Mouse (Mus musculus) liver, embryonic 14.5 days (tissue): ENCODE measurements at regions not wholly inside any gene's neighbourhood (a gene's known extent, or its start where the extent isn't known, plus 50 kb on each side); places are given as distances from the start of the nearest gene placed in this dataset.

ENCODE experiments used
- ATAC-seq: fragments of 200-750 bp; cut with Nextera tagmentation; 2 replicates; pipeline ENCODE4 v1.8.0; 2017; ENCODE audit warnings: moderate number of reproducible peaks, mild to moderate bottlenecking, moderate library complexity; ENCODE audit not compliant: insufficient read depth
- DNase-seq, 3 experiments: peaks; one replicate each; pipeline ENCODE4 v3.0.0-alpha.2; 2012 to 2013; ENCODE audit warnings: low read depth in 3 of 3, low spot score in 3 of 3
- H3K27ac ChIP-seq: fragments of 300-500 bp; sonication (generic); 2 replicates; pipeline ENCODE4 v1.5.1; 2014; ENCODE audit warnings: moderate library complexity, mild to moderate bottlenecking, control low read depth, inconsistent platforms
- H3K27me3 ChIP-seq: fragments of 300-500 bp; sonication (generic); 2 replicates; pipeline ENCODE4 v1.6.1; 2014; ENCODE audit warnings: mild to moderate bottlenecking, low read length, moderate library complexity; ENCODE audit not compliant: control insufficient read depth, insufficient read depth
- H3K36me3 ChIP-seq: fragments of 300-500 bp; sonication (generic); replicated peaks from 2 replicates; pipeline ENCODE4 v1.6.1; 2014; ENCODE audit warnings: low read depth; ENCODE audit not compliant: control insufficient read depth, insufficient read depth
- H3K4me1 ChIP-seq, 2 experiments: fragments of 200-500 bp in 1 of 2; fragments of 300-500 bp in 1 of 2; sonication (generic) in 1 of 2; replicated peaks; 2 replicates each; pipeline ENCODE4 v1.6.1; 2012 to 2014; ENCODE audit warnings: antibody characterized with exemption in 1 of 2, inconsistent platforms in 1 of 2, low read length in 1 of 2; ENCODE audit not compliant: control insufficient read depth in 2 of 2, insufficient read depth in 2 of 2
- H3K4me2 ChIP-seq: fragments of 300-500 bp; sonication (generic); 2 replicates; pipeline ENCODE4 v1.6.1; 2014; ENCODE audit warnings: low read depth, mild to moderate bottlenecking, control low read depth, moderate library complexity
- H3K4me3 ChIP-seq, 2 experiments: fragments of 200-500 bp in 1 of 2; fragments of 300-500 bp in 1 of 2; sonication (generic) in 1 of 2; 2 replicates each; pipeline ENCODE4 v1.5.1; 2012 to 2014; ENCODE audit warnings: low read depth in 2 of 2, low read length in 2 of 2, mild to moderate bottlenecking in 2 of 2, control low read depth in 1 of 2, inconsistent platforms in 1 of 2, moderate library complexity in 1 of 2; ENCODE audit not compliant: insufficient read depth in 1 of 2
- H3K9ac ChIP-seq: fragments of 300-500 bp; sonication (generic); replicated peaks from 2 replicates; pipeline ENCODE4 v1.6.1; 2014; ENCODE audit warnings: mild to moderate bottlenecking, control low read depth, moderate library complexity
- H3K9me3 ChIP-seq: fragments of 300-500 bp; sonication (generic); 2 replicates; pipeline ENCODE4 v1.6.1; 2016; ENCODE audit warnings: low read length, mixed read lengths; ENCODE audit not compliant: control insufficient read depth
- CTCF ChIP-seq: IDR thresholded peaks from 2 replicates; pipeline ENCODE4 v1.5.1; 2016; ENCODE audit warnings: antibody characterized with exemption, low read depth, control low read depth
- EP300 ChIP-seq: IDR thresholded peaks from 2 replicates; pipeline ENCODE4 v1.6.1; 2016; ENCODE audit warnings: antibody characterized with exemption, low read depth
- WGBS: fragments of 180-500 bp; shearing (Covaris S2); extraction: QIAGEN DNeasy Blood & Tissue Kit; methylation state at CpG from one replicate; pipeline ENCODE4 v1.1.7; 2014; ENCODE audit not compliant: insufficient replicate concordance; 5-methylcytosine and 5-hydroxymethylcytosine counted together

GRCm38 (mm10) chr14:14603439-14603838, 98.6 kb upstream of the Slc4a7 start:
- Histone ChIP-seq H3K4me3 (no peak overlapping the region), H3K27me3 (no peaks in the 10 kb centered on the region), H3K4me2 (no peak overlapping the region), H3K9ac (no peak overlapping the region), H3K36me3 (no peaks in the 10 kb centered on the region), H3K4me1 (peaks cover 0 to 5% of the 10 kb centered on the region in 2 experiments; a peak in 1 of 4 replicates), H3K9me3 (no peaks in the 10 kb centered on the region), H3K27ac (no peak overlapping the region)
- ATAC-seq (no peak), DNase-seq (no peak)
- TF ChIP-seq EP300 (no peak), CTCF (no peak)
- WGBS, result 34% methylated on average over 1 of the region's 1 CpGs

- 71% methylated on average over 3 of the region's 3 CpGs for WGBS
- no peak overlapping the region for H3K9ac ChIP-seq
- no peak overlapping the region for H3K4me2 ChIP-seq
- no peak overlapping the region for H3K4me3 ChIP-seq
- TF ChIP-seq CTCF (no peak), EP300 (no peak)
- H3K9me3 ChIP-seq, result no peaks in the 10 kb centered on the region
- no peaks in the 10 kb centered on the region for H3K27me3 ChIP-seq
- H3K27ac ChIP-seq, result no peak overlapping the region
- no peak for ATAC-seq
- no peaks in the 10 kb centered on the region for H3K36me3 ChIP-seq
- no peak for DNase-seq
- no peaks in the 10 kb centered on the region for H3K4me1 ChIP-seq
Observed at GRCm38 (mm10) chr14:14607074-14607473, 95.0 kb upstream of the Slc4a7 start.

- no peaks in the 10 kb centered on the region for H3K36me3 ChIP-seq
- H3K27me3 ChIP-seq, result no peaks in the 10 kb centered on the region
- no peaks in the 10 kb centered on the region for H3K9me3 ChIP-seq
- DNase-seq, result no peak
- 49% methylated on average over 3 of the region's 3 CpGs for WGBS
- TF ChIP-seq CTCF (no peak), EP300 (no peak)
- H3K4me1 ChIP-seq, result no peaks in the 10 kb centered on the region
- no peak for ATAC-seq
- no peak overlapping the region for H3K4me2 ChIP-seq
- H3K4me3 ChIP-seq, result no peak overlapping the region
- H3K27ac ChIP-seq, result no peak overlapping the region
- H3K9ac ChIP-seq, result no peak overlapping the region
Observed at GRCm38 (mm10) chr14:14612245-14612644, 89.8 kb upstream of the Slc4a7 start.

- no peak overlapping the region for H3K4me3 ChIP-seq
- no peaks in the 10 kb centered on the region for H3K36me3 ChIP-seq
- H3K9me3 ChIP-seq, result no peaks in the 10 kb centered on the region
- no peaks in the 10 kb centered on the region for H3K27me3 ChIP-seq
- ATAC-seq (no peak), DNase-seq (no peak)
- no peak for TF ChIP-seq EP300
- no peak for TF ChIP-seq CTCF
- H3K4me1 ChIP-seq, result no peaks in the 10 kb centered on the region
- H3K27ac ChIP-seq, result no peak overlapping the region
- WGBS, result 71% methylated on average over 5 of the region's 5 CpGs
- H3K9ac ChIP-seq, result no peak overlapping the region
- no peak overlapping the region for H3K4me2 ChIP-seq
Observed at GRCm38 (mm10) chr14:14620316-14620715, 81.8 kb upstream of the Slc4a7 start.

- ATAC-seq (no peak), DNase-seq (no peak)
- Histone ChIP-seq H3K9me3 (no peaks in the 10 kb centered on the region), H3K4me3 (no peak overlapping the region), H3K4me2 (no peak overlapping the region), H3K9ac (no peak overlapping the region), H3K36me3 (no peaks in the 10 kb centered on the region), H3K27ac (no peak overlapping the region), H3K4me1 (peaks cover 0 to 9% of the 10 kb centered on the region in 2 experiments; a peak in 1 of 4 replicates), H3K27me3 (no peaks in the 10 kb centered on the region)
- WGBS, result 56% methylated on average over 1 of the region's 1 CpGs
- no peak for TF ChIP-seq CTCF
- no peak for TF ChIP-seq EP300
Observed at GRCm38 (mm10) chr14:14628673-14629072, 73.4 kb upstream of the Slc4a7 start.
